Mouse (Mus musculus) C2C12 (cell line): ENCODE results near the gene Tnfsf12.

Experiments
- CTCF ChIP-seq: IDR thresholded peaks from one replicate; pipeline ENCODE4 v1.5.1; 2011; ENCODE audit not compliant: control insufficient read depth, insufficient read depth, insufficient read length
- FOSL1 ChIP-seq: IDR thresholded peaks from one replicate; pipeline ENCODE4 v1.8.0; 2011; ENCODE audit warnings: mild to moderate bottlenecking, low read length; ENCODE audit not compliant: poor library complexity, insufficient read depth, severe bottlenecking
- MAX ChIP-seq: IDR thresholded peaks from one replicate; pipeline ENCODE4 v1.6.1; 2011; ENCODE audit warnings: mild to moderate bottlenecking, control low read depth
- MYOD1 ChIP-seq: IDR thresholded peaks from one replicate; pipeline ENCODE4 v1.6.1; 2011; ENCODE audit warnings: low read depth; ENCODE audit not compliant: control insufficient read depth, insufficient read length
- MYOG ChIP-seq: IDR thresholded peaks from one replicate; pipeline ENCODE4 v1.6.1; 2011; ENCODE audit not compliant: control insufficient read depth, insufficient read length; ENCODE audit errors: extremely low read depth
- USF1 ChIP-seq: IDR thresholded peaks from one replicate; pipeline ENCODE4 v1.6.1; 2011; ENCODE audit warnings: low read depth, mild to moderate bottlenecking, control low read depth, moderate library complexity

- no peak for TF ChIP-seq CTCF
- TF ChIP-seq MAX: no peak
- TF ChIP-seq USF1: no peak
- TF ChIP-seq MYOD1: no peak
- TF ChIP-seq FOSL1: no peak
- TF ChIP-seq MYOG: no peak
Observed at GRCm38 (mm10) chr11:69708614-69709265, 13.1 kb upstream of the Tnfsf12 start.
